Mouse (Mus musculus): ENCODE measurements at regions not wholly inside any gene's neighbourhood (a gene's known extent, or its start where the extent isn't known, plus 50 kb on each side); places are given as distances from the start of the nearest gene placed in this dataset.

DNA sequence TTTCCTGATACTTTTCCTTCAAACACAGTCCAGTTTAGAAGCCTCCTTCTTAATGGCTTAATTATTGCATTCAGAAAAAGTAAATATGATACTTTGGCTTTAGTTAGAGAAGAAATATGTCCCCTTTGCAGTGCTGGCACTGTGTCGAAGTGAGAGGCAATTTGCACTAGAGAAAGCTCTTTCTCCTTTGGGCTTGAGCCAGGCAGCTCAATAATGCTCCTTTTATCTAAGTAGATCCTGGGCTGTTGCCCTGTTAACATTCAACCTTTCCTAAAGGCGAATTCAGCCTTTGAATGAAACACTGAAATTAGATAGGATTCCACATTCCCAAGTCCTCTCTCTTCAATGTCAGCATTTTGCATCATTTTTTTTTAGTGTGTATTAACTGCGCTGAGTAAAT, 386.5 kb downstream of the Epha4 start:
- no peak for DNase-seq (ENCODE audit: low read depth in 1 of 2, low spot score in 2 of 2)

DNA sequence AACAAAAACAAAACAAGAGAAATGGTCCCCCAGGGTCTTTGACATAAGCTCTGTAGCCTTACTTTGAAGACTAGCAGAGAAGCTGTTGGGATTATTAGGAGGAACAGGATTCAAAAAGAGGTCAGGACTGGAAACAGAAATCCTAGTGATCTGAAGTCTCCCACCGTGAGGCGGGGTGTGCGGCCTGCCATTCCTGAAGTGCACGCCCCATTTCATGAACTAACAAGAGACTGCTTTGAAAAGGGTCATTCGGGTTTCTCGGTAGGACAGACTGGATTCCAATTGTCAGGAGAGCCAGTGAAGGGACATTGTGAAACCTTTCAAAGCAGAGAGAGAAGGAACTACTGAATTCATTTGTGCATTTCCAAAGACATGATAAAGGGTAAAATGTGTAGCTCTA, 377.2 kb downstream of the Epha4 start:
- DNase-seq (ENCODE audit: low read depth in 1 of 2, low spot score in 2 of 2): no peak

DNA sequence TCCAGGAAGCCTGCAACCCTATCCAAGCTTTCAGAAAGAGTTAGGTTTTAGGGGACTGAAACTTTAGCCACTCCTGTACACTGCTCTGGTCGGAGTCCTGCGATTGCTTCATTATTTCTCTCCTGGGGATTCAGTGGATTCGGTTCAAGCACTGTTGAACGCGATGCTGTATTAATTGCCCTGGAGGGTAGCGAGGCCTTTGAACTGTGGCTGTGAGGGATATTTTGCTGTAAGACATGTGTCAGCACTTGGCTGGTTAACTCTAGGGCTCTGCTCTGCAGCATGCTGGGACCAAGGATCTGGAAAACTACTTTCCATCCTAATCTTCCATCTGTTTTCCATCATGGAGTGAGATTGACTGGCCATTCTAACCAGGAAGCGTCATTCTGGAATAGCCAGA, 374.0 kb downstream of the Epha4 start:
- no peak for DNase-seq (ENCODE audit: low read depth in 1 of 2, low spot score in 2 of 2)

DNA sequence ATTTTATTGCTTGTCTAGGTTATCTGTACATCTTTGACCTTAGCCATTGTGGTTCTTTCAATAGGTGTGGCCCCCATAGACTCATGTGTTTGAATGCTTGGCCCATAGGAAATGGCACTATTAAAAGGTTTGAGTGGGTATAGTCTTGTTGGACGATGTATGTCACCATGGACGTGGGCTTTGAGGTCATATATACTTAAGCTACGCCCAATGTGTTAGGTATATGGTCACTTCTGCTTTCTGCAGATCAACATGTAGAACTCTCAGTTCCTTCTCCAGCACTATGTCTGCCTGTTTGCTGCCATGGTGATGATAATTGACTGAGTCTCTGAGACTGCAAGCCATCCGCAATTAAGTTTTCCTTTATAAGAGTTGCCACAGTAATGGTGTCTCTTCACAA, 366.8 kb downstream of the Epha4 start:
- DNase-seq (ENCODE audit: low read depth in 1 of 2, low spot score in 2 of 2): no peak

DNA sequence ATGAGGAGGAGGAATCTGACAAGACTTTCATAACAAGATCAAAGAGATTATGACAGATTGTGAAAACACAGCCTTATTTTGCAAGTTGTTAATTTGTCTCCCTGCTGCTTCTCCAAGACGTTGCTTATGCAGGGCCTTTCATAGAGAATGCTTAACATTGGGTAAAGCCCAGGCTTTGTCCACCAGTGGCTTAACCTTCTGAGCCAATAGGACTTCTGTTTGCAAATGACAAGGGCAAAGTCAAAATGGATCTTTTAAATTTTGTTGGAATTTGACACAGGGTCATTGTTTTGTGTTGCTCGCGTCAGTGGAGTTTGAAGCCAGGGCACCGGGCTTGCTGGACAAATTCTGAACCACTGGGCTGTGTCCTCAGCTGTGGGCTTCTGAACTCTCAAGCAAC, 346.6 kb downstream of the Epha4 start:
- no peak for DNase-seq (ENCODE audit: low read depth in 1 of 2, low spot score in 2 of 2)

DNA sequence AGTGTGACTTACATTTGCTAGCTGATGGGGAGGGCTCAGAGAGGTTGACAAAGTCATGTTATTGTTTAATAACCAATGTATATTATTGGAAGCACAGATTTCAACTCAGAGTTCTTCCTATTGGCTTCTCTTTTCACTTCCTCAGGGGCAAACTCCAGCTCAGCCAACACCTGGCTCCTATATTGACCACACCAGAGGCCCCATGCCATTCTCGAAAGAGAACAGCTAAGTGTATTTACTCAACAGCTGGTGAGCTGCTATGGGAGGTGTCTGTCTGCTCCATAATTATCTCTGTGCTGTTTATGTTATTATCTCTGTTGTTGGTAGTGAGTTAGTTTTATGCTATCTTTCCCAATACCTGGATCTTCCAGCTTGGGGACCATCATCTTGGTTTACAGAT, 342.4 kb downstream of the Epha4 start:
- DNase-seq (ENCODE audit: low read depth in 1 of 2, low spot score in 2 of 2): no peak

DNA sequence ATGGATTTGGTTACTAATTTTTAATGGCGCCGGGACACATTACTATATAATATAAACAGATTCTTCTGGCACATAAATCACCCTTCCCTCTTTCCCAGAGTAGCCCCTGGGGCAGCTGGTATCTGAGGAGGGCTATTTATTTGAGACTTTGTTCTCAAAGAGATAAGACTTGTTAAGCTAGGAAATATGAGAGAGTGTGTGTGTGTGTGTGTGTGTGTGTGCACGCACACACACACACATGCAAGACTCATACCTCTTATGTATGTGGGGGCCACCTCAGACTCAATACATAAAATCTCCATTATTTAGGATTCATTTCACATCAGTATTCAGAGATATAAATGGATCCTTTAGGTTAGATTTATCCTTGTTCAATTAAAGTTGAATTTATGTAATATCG, 340.1 kb downstream of the Epha4 start:
- no peak for DNase-seq (ENCODE audit: low read depth in 1 of 2, low spot score in 2 of 2)

DNA sequence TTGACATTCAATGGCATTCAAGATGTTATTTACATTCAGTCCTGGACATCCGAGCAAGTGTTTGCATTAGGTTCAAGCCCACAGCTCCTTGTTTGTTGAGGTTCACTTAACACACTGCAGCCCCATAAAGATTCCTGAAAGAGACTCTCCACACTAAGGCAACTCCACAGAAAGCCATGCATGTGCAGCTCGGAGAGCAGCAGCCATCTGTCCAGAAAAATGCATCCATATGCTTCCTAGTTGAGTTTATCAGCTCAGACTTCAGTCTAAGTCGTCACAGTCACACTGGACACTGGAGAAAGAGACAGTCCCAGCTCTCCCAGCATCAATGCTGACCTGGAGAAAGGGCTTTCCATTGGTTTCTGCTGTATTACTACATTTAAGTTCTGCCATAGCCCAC, 339.7 kb downstream of the Epha4 start:
- no peak for DNase-seq (ENCODE audit: low read depth in 1 of 2, low spot score in 2 of 2)

DNA sequence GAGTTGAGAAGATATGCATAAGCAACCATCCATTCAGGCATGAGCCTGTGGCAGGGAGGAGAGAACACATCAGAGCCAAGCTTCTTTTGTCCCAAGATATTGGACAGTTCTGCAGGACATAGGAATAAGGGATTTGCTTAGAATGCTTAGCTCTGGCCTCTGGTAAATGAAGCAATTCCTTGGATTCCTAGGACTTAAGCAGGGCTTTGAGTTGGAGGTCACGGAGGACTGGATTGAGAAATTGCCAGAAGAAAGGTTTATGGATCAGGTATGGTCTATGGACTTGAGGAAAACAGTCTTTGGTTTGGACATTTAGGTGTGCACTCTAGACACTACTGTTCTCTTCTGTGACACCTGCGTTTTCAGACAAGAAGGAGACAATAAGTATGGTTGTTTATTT, 338.4 kb downstream of the Epha4 start:
- no peak for DNase-seq (ENCODE audit: low read depth in 1 of 2, low spot score in 2 of 2)

DNA sequence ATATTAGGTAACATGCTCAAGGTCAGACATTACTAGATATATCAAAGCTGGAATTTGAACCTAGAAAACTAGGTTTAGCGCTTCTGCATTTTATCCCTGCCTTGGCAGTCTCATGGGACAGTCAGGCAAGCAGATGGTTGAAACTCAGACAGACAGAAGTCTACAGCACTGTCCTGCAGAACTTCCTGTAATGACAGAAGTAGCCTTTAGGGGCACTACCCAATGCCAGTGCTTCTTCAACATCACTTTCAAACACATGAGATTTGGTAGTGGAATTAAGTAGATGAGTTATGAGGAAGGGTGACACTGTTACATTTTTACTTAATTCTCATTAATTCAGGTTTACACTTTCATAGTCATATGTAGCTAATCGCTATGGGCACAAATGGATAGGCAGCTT, 330.9 kb downstream of the Epha4 start:
- no peak for DNase-seq (ENCODE audit: low read depth in 1 of 2, low spot score in 2 of 2)

DNA sequence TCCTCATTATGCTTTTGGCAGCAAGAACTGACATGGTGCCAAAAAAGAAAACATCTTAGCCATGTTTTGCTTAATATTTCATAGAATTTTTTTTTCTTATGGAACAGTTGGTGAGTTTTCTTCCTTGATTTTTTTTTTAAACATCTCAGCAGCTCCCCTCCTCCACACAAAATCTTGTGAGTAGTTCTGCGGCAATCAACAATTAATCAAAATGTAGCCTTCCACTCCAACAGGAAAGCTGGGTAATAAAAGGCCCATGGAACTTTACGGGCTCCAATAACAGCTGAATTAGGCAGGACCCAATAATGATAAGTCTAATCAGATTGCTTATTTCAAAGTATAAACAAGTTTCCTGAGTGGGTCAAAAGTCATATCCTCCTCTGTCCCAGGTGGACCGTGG, 324.7 kb downstream of the Epha4 start:
- no peak for DNase-seq (ENCODE audit: low read depth in 1 of 2, low spot score in 2 of 2)

DNA sequence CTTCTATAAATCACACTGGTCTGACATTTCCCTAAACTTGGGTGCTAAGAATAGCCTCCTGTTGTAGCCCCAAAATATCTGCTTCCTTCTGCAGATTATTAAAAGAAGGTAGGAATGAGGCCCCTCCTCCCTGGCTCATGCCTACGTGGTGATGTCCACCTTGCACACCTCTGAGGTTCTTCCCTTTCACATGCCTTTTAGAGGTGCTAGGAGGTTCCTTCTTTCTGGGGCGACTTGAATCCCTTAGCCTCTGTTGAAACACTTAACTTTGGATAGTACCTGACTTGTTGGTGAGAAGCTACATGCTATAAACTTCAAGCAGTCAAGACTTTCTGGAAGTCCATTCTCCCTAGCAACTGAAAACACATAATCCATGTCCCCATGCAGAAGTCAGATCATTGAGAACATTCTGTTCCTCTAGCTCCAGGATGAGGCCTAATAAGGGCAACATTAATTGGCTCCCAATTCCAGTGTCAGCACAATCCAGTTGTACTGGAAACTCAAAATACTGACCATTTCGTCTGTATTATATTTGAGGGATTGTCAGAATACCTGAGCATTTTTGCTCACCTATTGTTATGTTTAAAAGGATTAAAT, 313.5 kb downstream of the Epha4 start:
- DNase-seq (ENCODE audit: low read depth in 1 of 2, low spot score in 2 of 2): no peak

DNA sequence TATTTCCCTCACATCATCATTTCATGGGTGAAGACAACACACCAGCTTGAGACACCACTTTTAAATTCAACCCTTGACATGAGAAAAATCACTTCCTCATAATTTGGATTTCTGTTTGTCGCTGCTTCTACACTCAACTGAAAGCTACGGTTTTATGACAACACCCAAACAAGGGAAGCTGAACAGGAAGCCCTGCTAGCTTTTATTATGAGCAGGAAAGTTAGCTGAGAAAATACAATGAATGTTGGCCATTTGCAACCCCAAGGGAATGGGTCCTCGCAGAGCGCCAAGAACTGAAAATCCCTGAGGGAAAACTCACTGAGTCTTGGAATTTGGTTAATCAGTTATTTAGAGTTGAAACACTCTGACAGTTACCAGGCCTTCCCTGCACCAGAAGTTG, 311.9 kb downstream of the Epha4 start:
- no peak for DNase-seq (ENCODE audit: low read depth in 1 of 2, low spot score in 2 of 2)

DNA sequence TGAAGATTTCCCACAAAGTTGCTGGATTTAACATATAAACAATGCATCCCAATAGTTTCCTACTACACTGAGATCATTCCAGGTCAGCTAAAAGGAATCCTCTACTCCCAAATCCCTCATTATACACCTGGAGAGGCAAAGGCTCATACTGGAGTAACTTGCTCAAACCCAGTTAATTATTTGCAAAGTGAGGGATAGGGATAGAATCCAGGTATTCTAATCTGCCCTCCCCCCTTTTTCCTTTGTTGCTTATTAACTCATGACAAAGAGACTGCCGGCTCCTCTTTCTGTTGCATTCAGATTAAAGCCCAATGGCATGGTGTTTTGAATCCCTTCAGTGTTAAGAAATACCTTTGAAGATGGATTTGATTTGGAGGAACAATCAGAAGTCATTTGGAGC, 308.4 kb downstream of the Epha4 start:
- DNase-seq (ENCODE audit: low read depth in 1 of 2, low spot score in 2 of 2): no peak

DNA sequence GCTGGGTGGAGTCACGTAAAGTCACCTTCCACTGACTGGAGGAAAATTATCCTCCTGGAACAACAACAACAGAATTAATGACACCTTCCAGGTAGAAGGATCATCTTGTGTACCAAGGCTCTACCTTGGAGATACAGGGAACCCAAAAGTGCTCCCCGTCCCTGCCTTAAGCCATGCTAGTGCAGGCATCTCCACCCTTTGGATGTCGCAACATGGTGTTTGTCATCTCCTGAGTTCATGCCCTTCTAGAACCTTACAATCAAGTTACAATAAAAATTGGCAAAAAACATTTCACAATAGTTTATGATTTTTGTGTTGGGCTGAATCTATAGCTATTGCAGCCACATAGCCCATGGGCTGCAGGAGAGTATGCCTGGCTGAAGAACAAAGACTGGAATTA, 305.5 kb downstream of the Epha4 start:
- no peak for DNase-seq (ENCODE audit: low read depth in 1 of 2, low spot score in 2 of 2)

DNA sequence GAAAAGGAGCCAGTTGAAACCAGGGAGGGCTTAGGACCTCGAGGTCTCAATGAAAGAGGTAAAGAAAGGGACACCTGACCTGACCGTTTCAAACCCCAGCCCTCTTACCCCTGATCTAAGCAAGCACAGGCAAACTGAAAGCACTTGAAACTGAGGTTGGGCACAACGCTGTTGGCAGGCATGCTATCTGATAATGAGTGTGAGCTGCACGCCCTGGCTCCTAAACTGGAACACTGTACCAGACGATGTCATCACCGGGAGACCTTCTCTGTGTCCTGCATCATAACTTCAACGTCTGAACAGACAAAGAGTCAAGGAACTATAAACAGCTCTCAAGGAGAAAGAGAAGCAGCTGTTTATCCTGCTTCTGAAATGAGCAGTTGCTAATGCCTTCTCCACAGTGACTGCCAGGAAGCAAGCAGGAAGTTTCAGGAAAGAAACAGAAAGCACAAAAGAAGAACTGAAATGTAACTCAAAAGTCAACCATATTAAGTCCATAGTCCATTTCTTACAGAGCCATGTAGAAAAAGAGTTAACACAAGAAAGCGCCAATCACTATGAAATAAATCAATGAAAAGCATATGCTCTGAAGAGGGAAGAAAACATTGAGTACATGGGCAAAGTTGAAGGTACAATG, 301.3 kb downstream of the Epha4 start:
- no peak for DNase-seq (ENCODE audit: low read depth in 1 of 2, low spot score in 2 of 2)

DNA sequence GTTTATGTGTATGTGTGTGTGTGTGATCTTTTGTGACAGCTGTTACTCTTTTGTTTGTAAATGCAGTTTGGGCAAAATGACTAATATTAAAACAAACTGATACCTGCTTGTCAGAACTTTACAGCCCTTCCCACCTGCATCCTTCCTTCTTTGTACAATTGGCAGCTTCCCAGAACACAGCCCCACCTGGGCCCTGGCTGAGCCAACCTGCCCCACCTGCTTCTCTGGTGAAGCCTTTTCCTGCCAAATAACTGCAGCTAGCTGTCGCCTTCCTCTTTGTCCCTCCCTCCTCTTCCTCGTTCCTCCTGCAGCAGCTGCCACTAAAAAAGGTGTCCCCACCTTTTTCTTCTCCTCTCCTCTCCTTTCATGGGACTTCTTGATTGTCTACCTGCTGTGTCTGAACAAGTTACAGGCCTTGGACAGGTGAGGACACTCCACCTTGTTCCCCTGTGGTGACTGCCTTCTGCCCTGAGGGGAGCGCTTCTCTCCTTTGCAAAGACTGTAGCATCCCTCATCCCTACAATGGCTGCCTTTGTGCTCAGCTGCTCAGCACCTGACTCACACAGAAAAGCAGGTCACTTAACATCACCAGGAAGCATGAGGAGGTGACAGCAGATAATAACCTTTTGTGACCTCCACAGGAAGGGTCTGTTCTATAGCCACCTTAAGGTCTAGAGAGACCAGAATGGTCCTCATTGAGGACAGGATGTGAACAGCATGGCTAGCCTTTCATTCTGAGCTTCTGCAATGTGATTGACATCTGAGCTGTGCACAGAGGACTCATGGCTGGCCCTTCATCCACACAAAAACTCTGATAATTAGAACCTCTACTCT, 295.2 kb downstream of the Epha4 start:
- no peak for DNase-seq (ENCODE audit: low read depth in 1 of 2, low spot score in 2 of 2)

DNA sequence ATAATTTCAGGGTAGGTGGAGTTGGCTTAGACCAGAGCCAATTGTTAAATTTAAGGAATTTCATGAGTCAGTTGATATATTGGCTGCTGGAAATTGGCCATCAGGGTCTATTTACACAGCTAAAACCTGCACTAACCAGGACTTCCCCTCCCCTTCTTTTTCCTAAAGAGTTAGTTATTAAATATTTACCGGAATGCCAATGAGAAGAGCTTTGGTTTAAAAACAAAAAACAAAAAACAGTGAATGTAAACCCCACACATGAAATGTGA, 294.6 kb downstream of the Epha4 start:
- no peak for DNase-seq (ENCODE audit: low read depth in 1 of 2, low spot score in 2 of 2)

DNA sequence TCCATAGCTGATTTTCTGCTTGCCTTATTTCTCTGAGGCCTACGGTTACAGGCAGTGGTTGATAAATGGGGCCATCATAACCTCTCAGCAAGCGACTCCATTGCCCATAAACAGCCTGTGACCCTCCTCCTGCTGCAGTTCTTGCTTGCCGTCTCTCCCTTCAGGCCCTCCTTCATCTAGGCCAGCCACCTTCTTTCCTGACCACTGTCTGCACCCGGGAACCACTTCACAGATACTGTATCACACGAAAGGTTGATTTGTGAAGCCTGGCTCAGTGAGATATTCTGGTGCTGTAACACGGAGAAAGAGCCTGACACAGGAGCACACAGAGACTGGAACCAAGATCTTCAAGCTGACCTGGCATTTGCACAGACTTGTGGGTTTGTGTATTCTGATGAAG, 294.1 kb downstream of the Epha4 start:
- DNase-seq (ENCODE audit: low read depth in 1 of 2, low spot score in 2 of 2): no peak

DNA sequence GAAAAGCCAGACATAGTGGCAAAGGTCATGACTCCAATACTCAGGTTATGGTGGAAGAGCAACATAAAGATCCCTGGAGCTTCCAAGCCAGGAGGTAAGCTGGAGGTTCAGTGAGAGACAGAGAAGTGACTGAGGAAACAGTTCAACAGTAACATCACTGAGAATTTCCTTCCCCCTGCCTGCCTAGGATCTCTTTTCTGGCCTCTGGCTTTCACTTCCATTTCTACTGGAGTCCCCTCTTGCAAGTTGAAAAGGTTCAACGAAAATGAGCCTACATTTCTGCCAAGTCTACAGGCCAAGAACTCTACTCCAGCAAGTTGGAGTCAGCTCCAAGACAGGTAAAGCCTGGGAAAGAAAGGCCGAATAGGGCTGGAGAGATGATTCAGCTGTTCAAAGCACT, 293.0 kb downstream of the Epha4 start:
- DNase-seq (ENCODE audit: low read depth in 1 of 2, low spot score in 2 of 2): no peak

DNA sequence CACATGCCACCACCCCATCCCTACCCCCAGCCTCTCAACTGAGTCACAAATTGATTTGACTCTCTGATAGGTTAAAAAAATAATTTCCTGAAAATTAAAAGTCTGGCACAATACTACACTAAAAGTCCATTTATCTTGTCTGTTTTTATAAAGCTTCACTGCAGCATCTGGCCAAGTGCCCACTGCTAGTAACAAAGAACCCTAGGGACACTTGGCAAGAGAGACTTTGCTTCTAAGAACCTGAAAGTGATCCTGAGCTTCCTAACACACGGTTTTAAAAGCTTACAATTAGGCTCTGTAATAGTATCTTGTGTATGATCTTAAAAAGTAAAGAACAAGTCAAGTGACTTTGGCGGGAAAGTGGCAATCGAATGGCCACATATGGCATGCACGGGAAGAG, 288.3 kb downstream of the Epha4 start:
- no peak for DNase-seq (ENCODE audit: low read depth in 1 of 2, low spot score in 2 of 2)

DNA sequence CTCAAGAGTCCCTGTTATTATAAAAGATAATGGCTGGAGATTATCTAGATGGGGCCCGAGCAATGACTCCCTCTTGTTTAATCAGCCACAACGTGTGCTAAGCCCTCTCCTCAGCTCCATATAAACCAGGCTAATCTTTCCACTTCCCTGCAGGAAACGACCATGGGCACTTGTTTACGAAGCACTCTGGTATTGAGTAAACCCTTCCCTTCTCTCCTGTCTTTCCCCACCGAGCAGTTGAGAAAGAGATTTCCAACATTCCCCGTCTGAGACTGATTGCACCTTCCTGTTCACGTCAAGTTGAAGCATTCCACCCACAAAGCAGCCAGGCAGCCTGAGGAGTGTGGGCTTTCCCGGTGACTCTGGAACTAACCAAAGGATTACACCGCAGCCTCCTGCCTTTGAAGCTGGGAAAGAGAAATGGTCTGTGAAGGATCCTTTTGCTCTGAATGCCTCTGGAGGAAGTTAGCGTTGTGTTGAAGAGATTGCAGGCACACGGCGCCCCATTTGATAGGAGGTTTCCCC, 287.8 kb downstream of the Epha4 start:
- no peak for DNase-seq (ENCODE audit: low read depth in 1 of 2, low spot score in 2 of 2)

DNA sequence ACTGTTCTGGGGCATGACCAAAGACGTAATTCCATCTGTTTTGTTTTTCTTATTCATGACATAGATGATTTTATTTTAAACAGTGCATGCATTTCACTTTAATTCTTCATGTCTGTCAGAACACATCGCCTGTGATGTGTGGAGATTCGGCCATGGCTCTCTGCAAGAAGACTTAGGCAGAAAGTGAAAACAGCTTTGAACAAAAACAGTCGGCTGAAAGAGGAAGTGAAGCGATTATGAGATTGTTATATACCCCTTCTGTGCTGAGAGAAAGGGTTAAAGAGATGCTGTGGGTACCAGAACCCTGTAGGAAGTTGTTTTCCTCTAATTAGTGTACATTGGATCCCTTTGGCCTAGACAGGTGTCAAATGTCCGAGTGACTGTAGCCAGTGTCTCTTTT, 287.1 kb downstream of the Epha4 start:
- DNase-seq (ENCODE audit: low read depth in 1 of 2, low spot score in 2 of 2): no peak
